Mouse (Mus musculus): ENCODE data around the gene Itga6. TPM values are rescaled to one million over a fixed set of nuclear protein-coding genes. Genes with fewer than 3 reads are reported as not detected.

The Itga6 gene
- polyA plus RNA-seq, 1 experiment from 2014 or later = 32.1 TPM

DNA sequence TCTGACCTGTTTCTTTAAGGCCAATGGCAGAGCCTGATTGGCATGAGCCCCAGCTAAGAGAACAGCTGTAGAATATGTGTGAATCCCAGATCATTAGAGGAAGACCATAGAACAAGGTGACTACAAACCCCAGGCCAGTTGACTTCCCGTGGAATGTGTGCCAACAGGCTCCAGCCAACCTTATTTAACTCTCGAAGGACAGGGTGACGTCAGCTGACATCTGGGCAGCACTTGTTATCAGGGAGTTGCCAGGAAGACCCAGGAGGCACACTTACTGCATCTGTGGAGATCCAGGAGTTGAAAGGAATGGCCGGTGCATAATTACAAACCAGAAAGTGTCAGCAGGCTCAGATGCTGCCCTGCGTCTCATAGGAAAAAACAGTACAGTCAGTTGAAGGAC lies 16.6 kb upstream of the Itga6 start:
- Histone ChIP-seq H3K4me3 (ENCODE audit: low read depth, low read length) (no peak overlapping the region), H3K4me1 (replicated peaks; ENCODE audit: control insufficient read depth, insufficient read depth, low read length) (no peaks in the 10 kb centered on the region), H3K36me3 (ENCODE audit: control insufficient read depth, insufficient read depth) (no peaks in the 10 kb centered on the region), H3K9ac (ENCODE audit: low read depth, low read length) (no peak overlapping the region), H3K27ac (ENCODE audit: low read depth, low read length) (no peak overlapping the region), H3K27me3 (replicated peaks; ENCODE audit: control insufficient read depth, insufficient read depth, low read length) (no peaks in the 10 kb centered on the region), H3K4me2 (replicated peaks; ENCODE audit: low read depth) (no peak overlapping the region), H3K9me3 (ENCODE audit: control insufficient read depth) (no peaks in the 10 kb centered on the region)
- no peak for ATAC-seq
- WGBS = 57% methylated on average over 5 of the region's 5 CpGs
- TF ChIP-seq CTCF (IDR thresholded peaks at IDR 0.05; ENCODE audit: low read depth) = no peak

DNA sequence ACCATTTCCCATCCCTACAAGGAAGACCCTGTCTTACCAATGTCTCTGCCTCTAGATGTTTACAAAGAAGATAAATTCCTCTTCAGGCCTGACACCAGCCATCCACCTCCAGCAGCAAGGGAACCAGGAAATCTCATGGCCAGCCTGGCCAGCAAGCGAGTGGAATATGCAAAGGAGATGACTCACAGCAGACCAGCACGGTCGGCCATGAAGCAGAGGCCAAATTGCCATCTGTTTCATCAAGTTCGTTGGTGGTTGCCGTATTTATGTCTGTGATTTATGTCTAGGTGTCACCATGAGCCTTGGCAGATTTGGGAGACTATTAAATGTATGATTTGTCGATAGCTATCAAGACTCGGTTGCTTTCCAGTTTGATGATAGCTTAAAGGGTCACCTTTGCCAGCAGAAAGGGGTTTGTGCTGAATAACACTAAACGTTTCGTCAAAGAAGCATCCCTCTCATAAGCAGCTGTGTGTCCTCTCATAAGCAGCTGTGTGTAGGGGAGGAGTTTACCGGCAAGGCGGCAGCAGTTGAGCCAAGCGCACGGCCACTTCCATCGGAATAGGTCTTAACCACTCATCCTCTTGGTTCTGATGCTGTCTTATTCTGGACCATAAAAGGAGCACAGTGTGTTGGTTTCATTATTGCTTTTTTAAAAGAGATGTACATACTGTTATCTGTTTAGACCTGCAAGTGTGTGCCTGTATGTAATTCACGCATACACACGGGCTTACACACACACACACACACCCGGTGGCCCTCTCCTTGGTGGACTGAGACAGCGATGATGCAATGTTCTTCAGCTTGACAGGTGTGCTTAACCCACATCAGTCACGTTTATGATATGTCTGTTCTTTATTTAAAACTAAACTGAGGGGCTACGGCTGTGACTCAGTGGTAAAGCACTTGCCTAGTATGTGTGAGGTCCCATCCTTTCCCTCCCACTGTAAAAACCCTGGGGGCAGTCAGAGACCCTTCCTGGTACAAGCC lies 14.5 kb upstream of the Itga6 start:
- no peak overlapping the region for H3K4me3 ChIP-seq (ENCODE audit: low read depth, low read length)
- TF ChIP-seq CTCF (IDR thresholded peaks at IDR 0.05; ENCODE audit: low read depth) = no peak
- no peak for ATAC-seq
- H3K9me3 ChIP-seq (ENCODE audit: control insufficient read depth) = no peaks in the 10 kb centered on the region
- no peak overlapping the region for H3K9ac ChIP-seq (ENCODE audit: low read depth, low read length)
- H3K27me3 ChIP-seq (replicated peaks; ENCODE audit: control insufficient read depth, insufficient read depth, low read length) = no peaks in the 10 kb centered on the region
- WGBS = 62% methylated on average over 20 of the region's 20 CpGs
- no peaks in the 10 kb centered on the region for H3K4me1 ChIP-seq (replicated peaks; ENCODE audit: control insufficient read depth, insufficient read depth, low read length)
- no peak overlapping the region for H3K4me2 ChIP-seq (replicated peaks; ENCODE audit: low read depth)
- no peaks in the 10 kb centered on the region for H3K36me3 ChIP-seq (ENCODE audit: control insufficient read depth, insufficient read depth)
- H3K27ac ChIP-seq (ENCODE audit: low read depth, low read length) = no peak overlapping the region

DNA sequence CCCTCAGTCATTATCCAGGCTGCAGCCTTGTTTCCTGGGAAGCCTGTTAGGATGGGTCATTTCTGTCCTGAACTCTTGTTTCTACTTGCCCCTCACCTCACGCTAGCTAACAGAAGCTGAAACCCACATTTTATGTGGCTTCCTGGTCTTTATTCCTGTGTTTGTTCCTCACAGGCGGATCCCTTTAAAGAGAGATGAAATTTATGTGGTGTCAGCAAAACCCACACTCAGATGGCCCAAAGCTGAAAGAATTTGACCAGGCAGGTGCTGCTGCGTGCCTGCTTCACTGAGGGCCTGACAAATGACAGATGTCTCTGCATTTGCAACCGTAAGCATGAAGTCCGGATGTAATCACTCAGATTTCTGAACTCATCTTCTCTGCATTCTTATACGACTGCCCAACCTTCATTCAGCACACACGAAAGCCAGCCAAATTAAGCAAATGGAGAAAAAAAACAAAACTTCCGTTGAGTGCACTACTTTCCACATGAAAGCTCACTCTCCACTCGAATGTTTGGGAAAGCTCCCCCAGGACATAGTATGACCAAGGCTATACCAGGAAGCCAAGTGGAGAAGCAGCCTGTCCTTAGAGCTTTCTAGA lies 10.5 kb upstream of the Itga6 start:
- H3K27ac ChIP-seq (ENCODE audit: low read depth, low read length) = no peak overlapping the region
- ATAC-seq = no peak
- no peaks in the 10 kb centered on the region for H3K36me3 ChIP-seq (ENCODE audit: control insufficient read depth, insufficient read depth)
- no peaks in the 10 kb centered on the region; the same call in 1 of the 2 replicates for H3K4me1 ChIP-seq (replicated peaks; ENCODE audit: control insufficient read depth, insufficient read depth, low read length)
- no peak overlapping the region for H3K4me3 ChIP-seq (ENCODE audit: low read depth, low read length)
- H3K4me2 ChIP-seq (replicated peaks; ENCODE audit: low read depth) = no peak overlapping the region
- H3K9me3 ChIP-seq (ENCODE audit: control insufficient read depth) = no peaks in the 10 kb centered on the region
- TF ChIP-seq CTCF (IDR thresholded peaks at IDR 0.05; ENCODE audit: low read depth) = no peak
- H3K27me3 ChIP-seq (replicated peaks; ENCODE audit: control insufficient read depth, insufficient read depth, low read length) = no peaks in the 10 kb centered on the region
- H3K9ac ChIP-seq (ENCODE audit: low read depth, low read length) = no peak overlapping the region
- WGBS = 61% methylated on average over 9 of the region's 9 CpGs

DNA sequence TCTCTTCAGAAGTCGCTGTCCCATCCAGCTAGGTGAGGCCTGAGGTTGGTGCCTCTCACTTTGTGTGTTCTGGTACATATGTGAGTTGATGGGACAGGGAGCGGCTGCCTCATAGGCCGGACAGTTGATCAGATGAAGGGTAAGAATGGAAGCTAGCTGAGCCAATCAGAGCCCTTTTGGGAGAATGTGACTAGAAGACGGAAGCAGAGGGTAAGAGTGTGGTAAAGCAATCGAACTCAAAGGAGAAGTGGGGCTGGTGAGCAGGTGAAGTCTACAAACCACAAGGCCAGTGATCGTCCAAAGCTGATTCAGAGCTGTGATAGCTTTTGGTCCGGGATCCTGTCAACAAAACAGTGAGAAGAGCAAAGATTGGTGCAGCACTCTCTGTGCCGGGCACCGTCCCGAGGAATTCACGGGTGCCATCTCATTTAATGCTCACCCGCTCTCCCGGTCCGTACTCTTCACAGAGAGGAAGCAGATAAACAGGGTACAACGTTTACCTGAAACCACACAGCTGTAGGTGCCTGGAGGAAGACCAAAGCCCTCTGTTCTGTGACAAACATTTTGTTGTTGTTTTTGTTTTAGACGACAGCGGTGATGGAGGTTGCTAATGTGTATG lies 9.8 kb upstream of the Itga6 start:
- no peak for ATAC-seq
- Histone ChIP-seq H3K27ac (ENCODE audit: low read depth, low read length) (no peak overlapping the region), H3K36me3 (ENCODE audit: control insufficient read depth, insufficient read depth) (no peaks in the 10 kb centered on the region), H3K4me1 (replicated peaks; ENCODE audit: control insufficient read depth, insufficient read depth, low read length) (no peaks in the 10 kb centered on the region; the same call in 1 of the 2 replicates), H3K9me3 (ENCODE audit: control insufficient read depth) (no peaks in the 10 kb centered on the region), H3K4me3 (ENCODE audit: low read depth, low read length) (no peak overlapping the region), H3K9ac (ENCODE audit: low read depth, low read length) (no peak overlapping the region), H3K27me3 (replicated peaks; ENCODE audit: control insufficient read depth, insufficient read depth, low read length) (no peaks in the 10 kb centered on the region), H3K4me2 (replicated peaks; ENCODE audit: low read depth) (no peak overlapping the region)
- no peak for TF ChIP-seq CTCF (IDR thresholded peaks at IDR 0.05; ENCODE audit: low read depth)
- WGBS = 94% methylated on average over 17 of the region's 17 CpGs

DNA sequence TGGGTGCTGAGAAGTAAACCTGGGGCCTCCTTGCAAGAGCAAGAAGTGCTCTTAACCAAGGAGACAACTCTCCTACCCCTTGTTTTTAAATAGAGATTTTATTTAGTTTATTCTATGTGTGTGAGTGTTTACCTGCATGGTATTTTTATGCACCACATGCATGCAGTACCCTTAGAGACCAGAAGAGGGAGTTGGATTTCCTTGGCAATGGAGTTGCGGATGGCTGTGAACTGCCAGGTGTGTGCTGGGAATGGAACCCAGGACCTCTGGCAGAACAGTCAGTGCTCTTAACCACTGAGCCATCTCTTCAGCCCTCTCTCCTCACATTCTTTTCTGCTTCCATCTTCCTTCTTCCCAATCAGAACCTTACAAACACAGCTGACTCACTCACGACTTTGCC lies 9.2 kb upstream of the Itga6 start:
- no peaks in the 10 kb centered on the region for H3K9me3 ChIP-seq (ENCODE audit: control insufficient read depth)
- WGBS = 97% methylated on average over 2 of the region's 2 CpGs
- no peaks in the 10 kb centered on the region; the same call in 1 of the 2 replicates for H3K4me1 ChIP-seq (replicated peaks; ENCODE audit: control insufficient read depth, insufficient read depth, low read length)
- no peak overlapping the region for H3K9ac ChIP-seq (ENCODE audit: low read depth, low read length)
- H3K36me3 ChIP-seq (ENCODE audit: control insufficient read depth, insufficient read depth) = no peaks in the 10 kb centered on the region
- no peak for ATAC-seq
- no peak overlapping the region for H3K4me3 ChIP-seq (ENCODE audit: low read depth, low read length)
- no peaks in the 10 kb centered on the region for H3K27me3 ChIP-seq (replicated peaks; ENCODE audit: control insufficient read depth, insufficient read depth, low read length)
- no peak overlapping the region for H3K27ac ChIP-seq (ENCODE audit: low read depth, low read length)
- H3K4me2 ChIP-seq (replicated peaks; ENCODE audit: low read depth) = no peak overlapping the region
- TF ChIP-seq CTCF (IDR thresholded peaks at IDR 0.05; ENCODE audit: low read depth) = peak; percentile 45

Measured in intestine, postnatal 0 days (tissue).